Mouse (Mus musculus): ENCODE measurements around the gene Mark3. TPM values are rescaled to one million over a fixed set of nuclear protein-coding genes. Genes with fewer than 3 reads are reported as not detected.

Mark3 gene
- 58.5 and 58.9 TPM in 2 replicates for polyA plus RNA-seq (2014; fragmentation: Nextera tagmentation; extraction: Ambion mirVana)

GRCm38 (mm10) chr12:111574074-111574886, at the start of gene Mark3:
TSS of gene Mark3 (plus strand) at chr12:111574523.
- Histone ChIP-seq H3K4me2 (replicated peaks; ENCODE audit: low read depth, low read length) (peak within 1 kb of the TSS; percentile 92), H3K27ac (ENCODE audit: low read length) (peak within 1 kb of the TSS; percentile 94), H3K4me1 (ENCODE audit: control insufficient read depth, insufficient read depth, low read length) (0 out of 2 replicates have a peak, but pooled peaks cover 11% of the 10 kb centered on the region), H3K4me3 (ENCODE audit: low read depth, low read length) (peak within 1 kb of the TSS; percentile 62), H3K9ac (replicated peaks; ENCODE audit: low read depth, low read length) (peak within 1 kb of the TSS; percentile 98), H3K9me3 (ENCODE audit: control insufficient read depth, low read depth, low read length) (no peaks in the 10 kb centered on the region), H3K27me3 (ENCODE audit: control insufficient read depth, insufficient read depth, low read length) (no peaks in the 10 kb centered on the region), H3K36me3 (ENCODE audit: control insufficient read depth, insufficient read depth, low read length) (no peaks in the 10 kb centered on the region)
- WGBS = under 1% methylated on average over 67 of the region's 75 CpGs
- peak; percentile 98 for ATAC-seq (ENCODE audit: insufficient number of reproducible peaks, insufficient read depth, low FRiP score, low read depth)

GRCm38 (mm10) chr12:111524883-111525282, 49.4 kb upstream of the Mark3 start:
- H3K9me3 ChIP-seq (ENCODE audit: control insufficient read depth, low read depth, low read length) = no peaks in the 10 kb centered on the region; the same call in 1 of the 2 replicates
- H3K4me3 ChIP-seq (ENCODE audit: low read depth, low read length) = no peak overlapping the region
- WGBS = 76% methylated on average over 3 of the region's 3 CpGs
- H3K4me2 ChIP-seq (replicated peaks; ENCODE audit: low read depth, low read length) = no peak overlapping the region
- no peak overlapping the region for H3K27ac ChIP-seq (ENCODE audit: low read length)
- H3K27me3 ChIP-seq (ENCODE audit: control insufficient read depth, insufficient read depth, low read length) = no peaks in the 10 kb centered on the region
- H3K36me3 ChIP-seq (ENCODE audit: control insufficient read depth, insufficient read depth, low read length) = no peaks in the 10 kb centered on the region
- no peak for ATAC-seq (ENCODE audit: insufficient number of reproducible peaks, insufficient read depth, low FRiP score, low read depth)
- H3K4me1 ChIP-seq (ENCODE audit: control insufficient read depth, insufficient read depth, low read length) = no peaks in the 10 kb centered on the region
- H3K9ac ChIP-seq (replicated peaks; ENCODE audit: low read depth, low read length) = no peak overlapping the region

- H3K27ac ChIP-seq (ENCODE audit: low read length) = no peak overlapping the region
- H3K9ac ChIP-seq (replicated peaks; ENCODE audit: low read depth, low read length) = no peak overlapping the region
- H3K4me3 ChIP-seq (ENCODE audit: low read depth, low read length) = no peak overlapping the region
- no peak overlapping the region for H3K4me2 ChIP-seq (replicated peaks; ENCODE audit: low read depth, low read length)
- no peaks in the 10 kb centered on the region for H3K4me1 ChIP-seq (ENCODE audit: control insufficient read depth, insufficient read depth, low read length)
- H3K9me3 ChIP-seq (ENCODE audit: control insufficient read depth, low read depth, low read length) = no peaks in the 10 kb centered on the region
- H3K27me3 ChIP-seq (ENCODE audit: control insufficient read depth, insufficient read depth, low read length) = no peaks in the 10 kb centered on the region
- no peak for ATAC-seq (ENCODE audit: insufficient number of reproducible peaks, insufficient read depth, low FRiP score, low read depth)
- H3K36me3 ChIP-seq (ENCODE audit: control insufficient read depth, insufficient read depth, low read length) = no peaks in the 10 kb centered on the region
- WGBS = 63% methylated on average over 8 of the region's 8 CpGs
Measured at GRCm38 (mm10) chr12:111527643-111528281, 46.6 kb upstream of the Mark3 start.

GRCm38 (mm10) chr12:111529192-111529591, 45.1 kb upstream of the Mark3 start:
- Histone ChIP-seq H3K27me3 (ENCODE audit: control insufficient read depth, insufficient read depth, low read length) (no peaks in the 10 kb centered on the region), H3K9ac (replicated peaks; ENCODE audit: low read depth, low read length) (no peak overlapping the region), H3K27ac (ENCODE audit: low read length) (no peak overlapping the region), H3K9me3 (ENCODE audit: control insufficient read depth, low read depth, low read length) (no peaks in the 10 kb centered on the region), H3K4me1 (ENCODE audit: control insufficient read depth, insufficient read depth, low read length) (no peaks in the 10 kb centered on the region), H3K4me3 (ENCODE audit: low read depth, low read length) (no peak overlapping the region), H3K36me3 (ENCODE audit: control insufficient read depth, insufficient read depth, low read length) (no peaks in the 10 kb centered on the region), H3K4me2 (replicated peaks; ENCODE audit: low read depth, low read length) (no peak overlapping the region)
- 7% methylated on average over 8 of the region's 8 CpGs for WGBS
- ATAC-seq (ENCODE audit: insufficient number of reproducible peaks, insufficient read depth, low FRiP score, low read depth) = no peak

- H3K9me3 ChIP-seq (ENCODE audit: control insufficient read depth, low read depth, low read length) = no peaks in the 10 kb centered on the region
- no peak overlapping the region for H3K4me3 ChIP-seq (ENCODE audit: low read depth, low read length)
- peaks cover 12% of the 10 kb centered on the region; the same call in 1 of the 2 replicates for H3K4me1 ChIP-seq (ENCODE audit: control insufficient read depth, insufficient read depth, low read length)
- no peaks in the 10 kb centered on the region for H3K27me3 ChIP-seq (ENCODE audit: control insufficient read depth, insufficient read depth, low read length)
- no peaks in the 10 kb centered on the region for H3K36me3 ChIP-seq (ENCODE audit: control insufficient read depth, insufficient read depth, low read length)
- ATAC-seq (ENCODE audit: insufficient number of reproducible peaks, insufficient read depth, low FRiP score, low read depth) = no peak
- no peak overlapping the region for H3K9ac ChIP-seq (replicated peaks; ENCODE audit: low read depth, low read length)
- no peak overlapping the region for H3K27ac ChIP-seq (ENCODE audit: low read length)
- H3K4me2 ChIP-seq (replicated peaks; ENCODE audit: low read depth, low read length) = no peak overlapping the region
- WGBS = 58% methylated on average over 11 of the region's 11 CpGs
Measured at GRCm38 (mm10) chr12:111533096-111533794, 41.1 kb upstream of the Mark3 start.

- no peak for ATAC-seq (ENCODE audit: insufficient number of reproducible peaks, insufficient read depth, low FRiP score, low read depth)
- Histone ChIP-seq H3K4me3 (ENCODE audit: low read depth, low read length) (no peak overlapping the region), H3K36me3 (ENCODE audit: control insufficient read depth, insufficient read depth, low read length) (peaks cover 12% of the 10 kb centered on the region), H3K27ac (ENCODE audit: low read length) (no peak overlapping the region; the same call in 1 of the 2 replicates), H3K4me2 (replicated peaks; ENCODE audit: low read depth, low read length) (no peak overlapping the region), H3K9me3 (ENCODE audit: control insufficient read depth, low read depth, low read length) (no peaks in the 10 kb centered on the region), H3K9ac (replicated peaks; ENCODE audit: low read depth, low read length) (no peak overlapping the region), H3K4me1 (ENCODE audit: control insufficient read depth, insufficient read depth, low read length) (peaks cover 21% of the 10 kb centered on the region; the same call in 1 of the 2 replicates), H3K27me3 (ENCODE audit: control insufficient read depth, insufficient read depth, low read length) (no peaks in the 10 kb centered on the region)
- WGBS = 47% methylated on average over 6 of the region's 6 CpGs
Measured at GRCm38 (mm10) chr12:111535281-111535680, 39.0 kb upstream of the Mark3 start.

GRCm38 (mm10) chr12:111535762-111536161, 38.6 kb upstream of the Mark3 start:
- Histone ChIP-seq H3K9me3 (ENCODE audit: control insufficient read depth, low read depth, low read length) (no peaks in the 10 kb centered on the region), H3K27me3 (ENCODE audit: control insufficient read depth, insufficient read depth, low read length) (no peaks in the 10 kb centered on the region), H3K36me3 (ENCODE audit: control insufficient read depth, insufficient read depth, low read length) (peaks cover 17% of the 10 kb centered on the region), H3K27ac (ENCODE audit: low read length) (no peak overlapping the region), H3K9ac (replicated peaks; ENCODE audit: low read depth, low read length) (no peak overlapping the region), H3K4me2 (replicated peaks; ENCODE audit: low read depth, low read length) (no peak overlapping the region), H3K4me3 (ENCODE audit: low read depth, low read length) (no peak overlapping the region), H3K4me1 (ENCODE audit: control insufficient read depth, insufficient read depth, low read length) (peaks cover 23% of the 10 kb centered on the region; the same call in 1 of the 2 replicates)
- WGBS = 72% methylated on average over 5 of the region's 5 CpGs
- ATAC-seq (ENCODE audit: insufficient number of reproducible peaks, insufficient read depth, low FRiP score, low read depth) = no peak

GRCm38 (mm10) chr12:111536746-111537145, 37.6 kb upstream of the Mark3 start:
- ATAC-seq (ENCODE audit: insufficient number of reproducible peaks, insufficient read depth, low FRiP score, low read depth) = no peak
- 38% methylated on average over 4 of the region's 4 CpGs for WGBS
- Histone ChIP-seq H3K9me3 (ENCODE audit: control insufficient read depth, low read depth, low read length) (no peaks in the 10 kb centered on the region), H3K27me3 (ENCODE audit: control insufficient read depth, insufficient read depth, low read length) (no peaks in the 10 kb centered on the region), H3K4me3 (ENCODE audit: low read depth, low read length) (peak overlapping the region; percentile 64), H3K36me3 (ENCODE audit: control insufficient read depth, insufficient read depth, low read length) (peaks cover 27% of the 10 kb centered on the region), H3K27ac (ENCODE audit: low read length) (0 out of 2 replicates have a peak overlapping the region, but pooled peaks have one; percentile 4), H3K4me1 (ENCODE audit: control insufficient read depth, insufficient read depth, low read length) (peaks cover 23% of the 10 kb centered on the region; the same call in 1 of the 2 replicates), H3K4me2 (replicated peaks; ENCODE audit: low read depth, low read length) (peak overlapping the region; percentile 41), H3K9ac (replicated peaks; ENCODE audit: low read depth, low read length) (peak overlapping the region; percentile 94; the same call in 1 of the 2 replicates)
